In the genomic region with DNA sequence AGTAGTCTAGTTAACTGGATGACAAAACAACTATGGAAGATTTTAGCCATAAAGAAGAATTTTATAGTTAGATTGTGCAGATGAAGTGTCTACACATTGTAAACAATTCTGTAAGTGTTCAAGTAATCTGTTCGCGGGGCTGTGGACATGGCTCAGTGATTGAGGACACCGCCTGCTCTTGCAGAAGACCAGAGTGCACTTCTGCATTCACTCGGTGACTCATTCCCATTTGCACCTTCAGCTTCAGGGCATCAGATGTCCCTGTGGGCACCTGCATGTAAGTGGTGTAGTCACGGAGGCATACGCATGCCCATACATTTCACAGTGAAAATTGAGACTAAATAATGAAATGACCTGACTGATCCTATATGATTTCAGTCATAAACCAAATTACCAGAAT, we compare ENCODE assay signal across 21 mouse cellular contexts. TPM values are rescaled to one million over a fixed set of nuclear protein-coding genes. Genes with fewer than 3 reads are reported as not detected.
DNase-seq lines count a peak whose midpoint lies in the region; ATAC-seq lines count a peak whose summit lies in the region.
"Had no signal": no experiment of that assay in that cellular context is flagged by ENCODE, and none has a peak within 500 bp of the region (broad histone marks: within the 10 kb centered on the region; RNA-seq: fewer than 3 reads in every experiment).

No protein-coding gene starts in this region.

- H3K36me3 ChIP-seq in splenic B cell, adult 2 months (ENCODE audit: control insufficient read depth, insufficient read depth, low read length, poor library complexity, severe bottlenecking): no peaks in the 10 kb centered on the region; the same call in 1 of the 2 replicates
- H3K36me3 ChIP-seq: embryonic facial prominence, embryonic 10.5 days; embryonic facial prominence, embryonic 12.5 days had no signal

- peak; percentile 33; the same call in 1 of the 2 replicates for ATAC-seq in granulocyte monocyte progenitor cell, adult 5-6 weeks (replicated peaks; ENCODE audit: poor library complexity, severe bottlenecking)
- 0 out of 2 replicates have a peak, but pooled peaks have one; percentile 43 for ATAC-seq in monocyte, adult 5-6 weeks (replicated peaks; ENCODE audit: insufficient number of reproducible peaks, low FRiP score, low TSS enrichment, poor library complexity, severe bottlenecking)
- no peak for ATAC-seq in cerebellum, adult (ENCODE audit: insufficient number of reproducible peaks, low FRiP score, low TSS enrichment)
- ATAC-seq: activated CD4-positive, CD25-positive, alpha-beta regulatory T cell, adult 4 months; forebrain, embryonic 14.5 days; forebrain, embryonic 16.5 days had no signal

- peak; percentile 38 to 42 for DNase-seq in B cell, adult 2 months
- DNase-seq in splenic B cell, adult 2 months (ENCODE audit: low read depth, low spot score): peak; percentile 59
- no peak for DNase-seq in liver
- DNase-seq in heart, adult 11 months: no peak
- DNase-seq in right cerebral cortex, postnatal 36 days (ENCODE audit: low spot score in 2 of 2): no peak
- DNase-seq: adrenal gland, adult 8-10 months; adrenal gland, postnatal 25 days; cerebellum, adult 11-12 months; cerebellum, adult 2 months; cerebellum, adult 9-10 months; cerebellum, postnatal 10 days; cerebellum, postnatal 25 days had no signal

- H3K27me3 ChIP-seq in splenic B cell, adult 2 months (ENCODE audit: control insufficient read depth, insufficient read depth, low read length, poor library complexity, severe bottlenecking): no peaks in the 10 kb centered on the region
- H3K27me3 ChIP-seq: embryonic facial prominence, embryonic 12.5 days had no signal

RNA-seq across cellular contexts. Expression of a gene that starts 46.9 kb away (rescaled TPM):
- total RNA-seq in granulocyte monocyte progenitor cell, adult 5-6 weeks (2014; fragmentation: Nextera tagmentation): 0.79 and 3.6 TPM in 2 replicates
- 5.1 and 7.7 TPM in 2 replicates for total RNA-seq in granulocyte monocyte progenitor cell, adult 5-6 weeks (2017)
- total RNA-seq in monocyte, adult 5-6 weeks (2017): 233 to 370 TPM (median 331 TPM) in 3 replicates
- total RNA-seq: MEL had no signal

Comparison
In these comparisons a context has a peak if more than half of its experiments do, and no peak if none do; other contexts are left out.
1. DNase-seq: peak in B cell, adult 2 months (2 of 2) and splenic B cell, adult 2 months (single experiment); none in liver (single experiment), heart, adult 11 months (single experiment) and right cerebral cortex, postnatal 36 days (0 of 2).
2. RNA of a gene that starts 46.9 kb away (total RNA-seq): 233 to 370 TPM in monocyte, adult 5-6 weeks; 0.79 to 7.7 TPM in granulocyte monocyte progenitor cell, adult 5-6 weeks; every median in the first group is over 10 times any median in the second.